Mouse (Mus musculus) midbrain, embryonic 15.5 days (tissue): ENCODE results near the gene 4930452B06Rik. TPM values are rescaled to one million over a fixed set of nuclear protein-coding genes. Genes with fewer than 3 reads are reported as not detected.

ENCODE experiments used
- ATAC-seq: fragments of 200-750 bp; cut with Nextera tagmentation; replicated peaks from 2 replicates; pipeline ENCODE4 v1.8.0; 2017; ENCODE audit warnings: moderate TSS enrichment
- H3K27ac ChIP-seq: fragments of 300-500 bp; sonication (generic); 2 replicates; pipeline ENCODE4 v1.5.1; 2015; ENCODE audit warnings: mild to moderate bottlenecking, inconsistent platforms
- H3K27me3 ChIP-seq: fragments of 300-500 bp; sonication (generic); replicated peaks from 2 replicates; pipeline ENCODE4 v1.6.1; 2015; ENCODE audit warnings: inconsistent platforms
- H3K36me3 ChIP-seq: fragments of 300-500 bp; sonication (generic); replicated peaks from 2 replicates; pipeline ENCODE4 v1.6.1; 2015; ENCODE audit warnings: inconsistent platforms
- H3K4me1 ChIP-seq: fragments of 300-500 bp; sonication (generic); 2 replicates; pipeline ENCODE4 v1.6.1; 2015; ENCODE audit warnings: inconsistent platforms
- H3K4me2 ChIP-seq: fragments of 300-500 bp; sonication (generic); 2 replicates; pipeline ENCODE4 v1.6.1; 2015; ENCODE audit warnings: inconsistent platforms, mild to moderate bottlenecking, moderate library complexity
- H3K4me3 ChIP-seq: fragments of 300-500 bp; sonication (generic); 2 replicates; pipeline ENCODE4 v1.5.1; 2015; ENCODE audit warnings: mild to moderate bottlenecking, inconsistent platforms
- H3K9ac ChIP-seq: fragments of 300-500 bp; sonication (generic); 2 replicates; pipeline ENCODE4 v1.6.1; 2015; ENCODE audit warnings: mild to moderate bottlenecking, inconsistent platforms
- H3K9me3 ChIP-seq: fragments of 300-500 bp; sonication (generic); 2 replicates; pipeline ENCODE4 v1.6.1; 2016; ENCODE audit warnings: inconsistent platforms
- WGBS: fragments of 180-500 bp; shearing (Covaris S2); methylation state at CpG from one replicate; pipeline ENCODE4 v1.1.7; 2015; ENCODE audit warnings: mixed read lengths; 5-methylcytosine and 5-hydroxymethylcytosine counted together
- polyA plus RNA-seq: library from polyadenylated mRNA; unstranded; fragments of >200 nt; fragmentation: Nextera tagmentation; extraction: Ambion mirVana; gene quantifications from 2 replicates; pipeline ENCODE4 v1.2.1, GENCODE M21; 2015

4930452B06Rik gene
- polyA plus RNA-seq, 1 experiment from 2014 or later, result 7.0 TPM

DNA sequence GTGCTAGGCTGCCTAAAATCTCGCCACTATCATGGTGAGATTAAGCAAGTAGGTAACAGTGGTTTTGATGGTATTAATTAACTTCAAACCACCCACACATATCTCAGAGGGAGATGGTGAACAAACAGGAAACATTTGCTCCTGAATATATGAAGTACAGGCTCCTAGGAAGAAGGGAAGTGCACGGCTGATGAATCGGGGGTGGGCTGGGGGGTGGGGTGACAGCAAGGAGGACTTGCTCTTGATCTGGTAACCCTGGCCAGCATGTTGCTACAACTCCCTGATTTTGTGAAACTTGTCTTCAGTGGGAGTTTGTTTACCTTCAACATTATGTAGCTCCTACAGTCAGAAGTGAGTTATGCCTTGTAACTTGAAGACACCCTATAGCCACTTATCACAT lies 224.4 kb downstream of the 4930452B06Rik start:
- Histone ChIP-seq H3K9me3 (no peaks in the 10 kb centered on the region), H3K9ac (no peak overlapping the region), H3K4me3 (no peak overlapping the region), H3K4me2 (no peak overlapping the region), H3K27ac (no peak overlapping the region), H3K36me3 (no peaks in the 10 kb centered on the region), H3K4me1 (no peaks in the 10 kb centered on the region), H3K27me3 (no peaks in the 10 kb centered on the region)
- WGBS, result 80% methylated on average over 3 of the region's 3 CpGs
- no peak for ATAC-seq

DNA sequence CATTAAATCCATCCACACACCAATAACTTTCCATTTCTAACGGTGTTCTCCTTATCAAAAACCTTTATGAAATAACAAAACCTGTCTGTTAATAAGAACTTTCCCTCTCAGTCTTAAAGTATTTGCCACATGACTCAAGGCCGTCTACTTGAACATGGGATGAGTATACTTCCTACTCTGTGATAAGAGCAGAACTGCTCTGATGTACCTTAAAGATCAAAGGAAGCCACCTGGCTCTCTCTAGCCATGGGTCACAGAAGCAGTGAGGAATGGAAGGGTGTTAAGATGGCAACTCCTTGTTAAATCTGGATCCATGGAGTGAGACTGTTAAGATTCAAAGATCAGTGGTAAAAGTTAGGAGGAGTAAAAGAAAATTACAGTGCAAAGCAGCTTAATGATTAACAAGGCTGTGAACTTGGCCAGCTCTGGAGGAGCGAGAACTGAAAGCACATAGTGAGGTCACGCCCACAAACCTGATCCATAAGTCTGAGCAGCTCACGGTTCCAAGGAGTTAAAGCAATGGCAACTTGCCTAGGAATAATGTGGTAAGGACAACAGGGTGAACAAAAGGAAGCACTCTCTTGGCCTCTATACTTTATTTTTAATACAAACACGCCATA lies 235.3 kb downstream of the 4930452B06Rik start:
- H3K4me1 ChIP-seq, result no peaks in the 10 kb centered on the region
- no peak overlapping the region for H3K4me2 ChIP-seq
- WGBS, result 82% methylated on average over 6 of the region's 6 CpGs
- no peak overlapping the region for H3K4me3 ChIP-seq
- H3K36me3 ChIP-seq, result no peaks in the 10 kb centered on the region
- H3K9me3 ChIP-seq, result no peaks in the 10 kb centered on the region
- H3K9ac ChIP-seq, result no peak overlapping the region
- ATAC-seq, result no peak
- H3K27me3 ChIP-seq, result no peaks in the 10 kb centered on the region
- no peak overlapping the region for H3K27ac ChIP-seq

DNA sequence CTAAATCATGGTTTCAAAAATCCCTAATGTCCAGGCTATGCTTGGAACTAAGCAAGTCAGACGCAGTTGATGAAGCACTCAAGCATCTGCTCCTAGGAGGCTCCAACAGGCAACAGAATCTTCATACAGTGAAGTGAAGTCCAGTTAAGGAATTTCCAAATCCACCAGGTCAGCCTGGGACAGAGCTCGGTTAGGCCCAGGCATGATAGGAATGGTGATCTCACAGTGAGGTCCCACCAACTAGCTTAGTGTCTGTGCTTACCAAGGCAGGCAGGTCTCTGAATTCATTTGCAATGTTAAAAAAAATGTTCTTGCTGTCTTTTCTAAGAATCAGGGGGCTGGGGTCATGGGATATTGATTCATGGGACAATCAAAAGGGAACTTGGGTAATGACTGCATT lies 236.3 kb downstream of the 4930452B06Rik start:
- 85% methylated on average over 2 of the region's 2 CpGs for WGBS
- no peaks in the 10 kb centered on the region for H3K36me3 ChIP-seq
- no peak overlapping the region for H3K27ac ChIP-seq
- no peaks in the 10 kb centered on the region for H3K9me3 ChIP-seq
- no peak overlapping the region for H3K4me3 ChIP-seq
- H3K27me3 ChIP-seq, result no peaks in the 10 kb centered on the region
- H3K4me2 ChIP-seq, result no peak overlapping the region
- no peak for ATAC-seq
- no peak overlapping the region for H3K9ac ChIP-seq
- no peaks in the 10 kb centered on the region for H3K4me1 ChIP-seq

DNA sequence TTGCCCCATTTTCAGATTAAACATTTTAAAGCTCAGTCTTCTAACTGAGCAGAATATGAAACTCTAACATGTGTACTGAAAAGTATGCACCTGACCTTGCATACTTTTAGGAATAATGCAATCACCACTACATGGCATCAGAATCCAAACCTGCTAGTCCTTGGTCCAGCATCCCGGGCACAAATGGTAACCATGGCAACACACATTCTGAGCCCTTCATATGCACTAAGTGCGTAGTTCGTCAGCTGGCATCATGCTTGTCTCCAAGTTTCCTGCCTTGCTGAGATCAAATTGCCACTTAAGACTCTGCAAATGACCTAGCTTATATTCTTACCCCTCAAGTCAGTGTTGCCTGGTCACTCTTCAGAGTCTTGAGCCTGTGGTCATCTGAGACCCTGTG lies 243.2 kb downstream of the 4930452B06Rik start:
- peak; percentile 73 for ATAC-seq
- Histone ChIP-seq H3K27me3 (no peaks in the 10 kb centered on the region), H3K4me2 (no peak overlapping the region), H3K4me3 (no peak overlapping the region), H3K9ac (no peak overlapping the region), H3K4me1 (peaks cover 15% of the 10 kb centered on the region), H3K9me3 (no peaks in the 10 kb centered on the region), H3K27ac (no peak overlapping the region), H3K36me3 (no peaks in the 10 kb centered on the region)
- 34% methylated on average over 3 of the region's 3 CpGs for WGBS

DNA sequence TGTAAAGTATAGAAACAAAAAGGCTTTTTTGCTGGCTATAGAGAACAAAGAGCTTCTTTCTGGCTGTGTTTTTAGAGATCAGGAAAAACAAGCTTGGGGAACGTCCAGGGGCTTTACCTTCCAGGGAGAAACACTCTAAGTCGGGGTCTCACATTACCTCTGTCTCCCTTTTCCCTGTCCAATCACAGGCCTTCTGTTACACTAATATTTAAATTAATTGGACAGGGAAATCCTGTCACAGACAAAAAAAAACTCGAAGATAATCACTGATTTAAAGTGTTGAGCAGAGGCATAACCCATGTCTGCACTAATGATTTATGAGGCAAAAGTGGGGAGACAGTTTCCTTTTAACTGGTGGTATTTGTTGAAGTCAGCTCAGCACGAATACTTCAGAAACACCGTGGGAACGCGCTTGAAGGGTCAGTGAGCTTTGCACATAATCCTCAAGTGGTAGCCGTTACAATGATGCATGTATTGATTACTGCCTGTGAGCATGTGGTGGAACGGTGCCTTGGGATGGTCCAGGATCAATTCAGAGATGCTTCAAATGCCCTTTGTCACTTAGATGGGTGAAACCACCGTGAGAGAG lies 244.7 kb downstream of the 4930452B06Rik start:
- H3K9me3 ChIP-seq, result no peaks in the 10 kb centered on the region
- 0 out of 2 replicates have a peak, but pooled peaks have one; percentile 32 for ATAC-seq
- H3K9ac ChIP-seq, result no peak overlapping the region
- H3K27me3 ChIP-seq, result no peaks in the 10 kb centered on the region
- no peak overlapping the region for H3K27ac ChIP-seq
- H3K4me2 ChIP-seq, result no peak overlapping the region
- H3K36me3 ChIP-seq, result no peaks in the 10 kb centered on the region
- peaks cover 15% of the 10 kb centered on the region for H3K4me1 ChIP-seq
- WGBS, result 22% methylated on average over 10 of the region's 10 CpGs
- H3K4me3 ChIP-seq, result no peak overlapping the region

GRCm38 (mm10) chr14:8418610-8419009 lies 247.4 kb downstream of the 4930452B06Rik start:
- no peak overlapping the region for H3K4me3 ChIP-seq
- H3K36me3 ChIP-seq, result no peaks in the 10 kb centered on the region
- no peak overlapping the region for H3K4me2 ChIP-seq
- H3K27me3 ChIP-seq, result no peaks in the 10 kb centered on the region
- WGBS, result 67% methylated on average over 3 of the region's 3 CpGs
- no peak overlapping the region for H3K27ac ChIP-seq
- H3K4me1 ChIP-seq, result peaks cover 15% of the 10 kb centered on the region
- ATAC-seq, result no peak
- H3K9me3 ChIP-seq, result no peaks in the 10 kb centered on the region
- no peak overlapping the region for H3K9ac ChIP-seq

DNA sequence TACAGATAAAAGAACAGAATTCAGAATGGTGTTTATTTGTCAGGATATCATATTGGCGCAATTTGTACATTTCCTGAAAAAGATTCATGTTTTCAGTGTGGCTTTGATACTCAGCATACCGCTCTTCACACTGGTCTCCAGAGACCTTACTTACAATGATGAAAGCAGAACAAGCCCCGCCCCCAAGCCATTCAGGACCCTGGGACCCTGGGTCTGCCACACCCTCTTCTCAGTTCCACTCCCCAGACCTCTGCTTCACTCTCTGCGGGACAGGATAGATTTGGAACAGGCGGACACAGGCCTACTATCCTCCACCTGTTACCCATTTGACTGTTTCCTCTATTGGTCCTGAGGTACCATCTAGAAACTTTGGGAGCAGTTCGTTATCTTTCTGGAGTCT lies 260.1 kb downstream of the 4930452B06Rik start:
- H3K27me3 ChIP-seq, result no peaks in the 10 kb centered on the region
- WGBS, result 73% methylated on average over 6 of the region's 6 CpGs
- no peaks in the 10 kb centered on the region for H3K4me1 ChIP-seq
- no peaks in the 10 kb centered on the region for H3K36me3 ChIP-seq
- no peaks in the 10 kb centered on the region for H3K9me3 ChIP-seq
- H3K4me2 ChIP-seq, result no peak overlapping the region
- no peak for ATAC-seq
- no peak overlapping the region for H3K9ac ChIP-seq
- no peak overlapping the region for H3K4me3 ChIP-seq
- no peak overlapping the region for H3K27ac ChIP-seq

DNA sequence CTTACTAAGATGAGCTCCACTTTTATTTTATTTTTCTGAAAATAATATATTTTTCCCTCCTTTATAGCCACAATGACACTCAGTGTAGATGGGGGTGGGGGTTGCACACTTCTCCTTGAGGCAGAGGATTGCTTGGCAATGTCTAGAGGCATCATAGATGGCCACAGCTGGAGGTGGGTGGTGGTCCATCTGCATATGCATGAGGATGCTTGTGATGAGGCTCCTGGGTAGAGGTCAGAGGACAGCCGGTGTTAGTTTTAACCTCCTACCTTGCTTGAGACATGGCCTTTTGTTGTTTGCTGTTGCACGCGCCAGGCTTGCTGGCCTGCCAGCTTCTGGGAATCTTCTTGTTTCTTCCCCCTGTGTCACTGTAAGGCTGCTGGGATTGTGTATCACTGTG lies 262.7 kb downstream of the 4930452B06Rik start:
- H3K27ac ChIP-seq, result no peak overlapping the region
- no peaks in the 10 kb centered on the region for H3K36me3 ChIP-seq
- no peak overlapping the region for H3K9ac ChIP-seq
- 77% methylated on average over 3 of the region's 3 CpGs for WGBS
- no peaks in the 10 kb centered on the region for H3K4me1 ChIP-seq
- H3K4me3 ChIP-seq, result no peak overlapping the region
- H3K27me3 ChIP-seq, result no peaks in the 10 kb centered on the region
- no peak for ATAC-seq
- no peak overlapping the region for H3K4me2 ChIP-seq
- no peaks in the 10 kb centered on the region for H3K9me3 ChIP-seq

DNA sequence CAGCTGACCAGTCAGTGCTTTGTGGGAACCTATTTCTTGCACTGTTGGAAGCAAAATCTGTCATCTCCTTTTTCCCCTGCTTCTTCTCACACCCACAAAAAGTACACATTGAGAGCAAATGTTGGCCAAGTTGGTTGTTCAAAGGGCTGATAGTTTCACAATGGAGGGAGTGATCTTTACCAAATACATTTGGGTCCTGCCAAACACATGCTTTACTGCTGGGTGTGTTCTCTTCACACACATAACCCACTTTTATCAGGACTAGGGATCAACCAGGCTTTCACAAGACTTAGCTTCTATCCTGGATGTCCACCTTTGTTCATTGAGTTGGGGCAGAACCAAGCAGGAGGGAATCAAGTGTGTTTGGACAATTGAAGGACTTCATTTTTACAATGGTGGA lies 267.5 kb downstream of the 4930452B06Rik start:
- Histone ChIP-seq H3K27ac (no peak overlapping the region), H3K9me3 (no peaks in the 10 kb centered on the region), H3K4me2 (no peak overlapping the region), H3K9ac (no peak overlapping the region), H3K4me1 (no peaks in the 10 kb centered on the region), H3K36me3 (no peaks in the 10 kb centered on the region), H3K4me3 (no peak overlapping the region), H3K27me3 (no peaks in the 10 kb centered on the region)
- ATAC-seq, result no peak

DNA sequence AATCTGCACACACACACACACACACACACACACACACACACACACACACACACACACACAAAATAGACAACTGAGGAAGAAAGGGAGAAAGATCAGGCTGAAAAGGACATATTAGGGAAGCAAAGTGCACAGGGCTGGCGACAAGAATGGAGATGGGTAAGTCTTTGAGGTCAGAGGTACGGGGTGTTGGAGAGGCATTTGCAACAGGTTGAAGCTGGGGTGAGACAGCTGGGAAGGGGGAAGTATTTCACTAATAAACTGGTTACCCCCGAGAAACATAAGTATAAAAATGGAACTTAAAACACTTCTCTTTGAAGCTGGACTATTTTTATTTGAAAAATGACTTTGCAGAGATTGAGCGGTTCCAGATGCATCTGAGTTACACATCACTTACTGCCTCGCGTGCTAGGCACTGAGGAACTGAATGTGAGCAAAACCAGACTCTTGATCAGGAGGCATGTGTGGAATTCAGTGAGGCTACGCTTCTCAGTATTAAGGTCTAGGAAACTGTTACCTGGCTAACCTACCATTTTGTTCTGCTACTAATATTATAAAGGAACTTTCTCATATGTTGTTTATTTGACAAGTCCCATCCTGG lies 270.3 kb downstream of the 4930452B06Rik start:
- H3K4me1 ChIP-seq, result no peaks in the 10 kb centered on the region
- H3K27me3 ChIP-seq, result no peaks in the 10 kb centered on the region
- 89% methylated on average over 7 of the region's 7 CpGs for WGBS
- no peaks in the 10 kb centered on the region for H3K36me3 ChIP-seq
- H3K27ac ChIP-seq, result no peak overlapping the region
- H3K9me3 ChIP-seq, result no peaks in the 10 kb centered on the region
- no peak overlapping the region for H3K9ac ChIP-seq
- H3K4me2 ChIP-seq, result no peak overlapping the region
- no peak overlapping the region for H3K4me3 ChIP-seq
- ATAC-seq, result no peak

DNA sequence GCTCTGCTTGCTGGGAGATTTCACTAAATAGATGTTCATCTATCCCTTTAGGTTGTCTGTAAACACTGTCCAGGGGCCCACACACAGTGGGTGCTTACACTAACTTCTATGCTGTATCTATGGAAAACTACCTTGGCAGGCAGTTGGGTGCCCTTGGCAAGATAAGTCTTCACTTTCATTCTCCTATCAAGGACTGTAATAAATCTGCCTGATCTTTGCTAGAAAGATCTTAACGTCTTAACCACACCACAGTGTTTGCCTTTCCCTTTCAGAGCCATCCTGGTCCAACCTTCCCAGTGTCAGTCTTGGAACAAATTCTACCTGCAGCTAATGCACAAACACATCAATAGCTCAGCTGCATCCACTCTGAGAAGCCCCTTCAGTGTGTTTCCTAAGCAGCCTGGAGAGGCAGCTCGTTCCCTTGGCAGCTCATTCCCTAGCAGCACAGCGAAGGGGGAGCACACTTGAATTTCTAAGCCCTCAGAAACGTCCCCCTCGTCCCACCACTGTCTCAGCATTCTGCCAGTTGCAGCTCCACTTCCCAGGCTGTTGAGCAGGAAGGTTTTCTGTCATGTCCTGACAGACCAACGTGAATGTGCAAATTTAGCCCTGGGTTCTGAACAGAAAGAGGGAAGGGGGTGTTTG lies 273.7 kb downstream of the 4930452B06Rik start:
- 57% methylated on average over 6 of the region's 6 CpGs for WGBS
- no peak for ATAC-seq
- Histone ChIP-seq H3K4me3 (no peak overlapping the region), H3K9ac (no peak overlapping the region), H3K4me2 (no peak overlapping the region), H3K4me1 (no peaks in the 10 kb centered on the region), H3K27me3 (no peaks in the 10 kb centered on the region), H3K36me3 (no peaks in the 10 kb centered on the region), H3K9me3 (no peaks in the 10 kb centered on the region), H3K27ac (no peak overlapping the region)
